Mouse (Mus musculus) kidney, postnatal 0 days (tissue): ENCODE measurements around the gene Gm7980. TPM values are rescaled to one million over a fixed set of nuclear protein-coding genes. Genes with fewer than 3 reads are reported as not detected.
"Not testable (repeated sequence)": the region's sequence is repeated elsewhere in the genome, so short reads cannot be mapped to it uniquely, and the experiment has no call there.

Experiments used
- ATAC-seq: fragments of 200-750 bp; cut with Nextera tagmentation; replicated peaks from 2 replicates; pipeline ENCODE4 v1.8.0; 2017; ENCODE audit warnings: low read depth, moderate number of reproducible peaks, moderate TSS enrichment, moderate library complexity; ENCODE audit not compliant: low FRiP score
- DNase-seq: peaks from one replicate; pipeline ENCODE4 v3.0.0-alpha.2; 2016; ENCODE audit warnings: low spot score
- H3K27ac ChIP-seq: fragments of 300-500 bp; sonication (generic); 2 replicates; pipeline ENCODE4 v1.5.1; 2014; ENCODE audit warnings: mild to moderate bottlenecking
- H3K27me3 ChIP-seq: fragments of 300-500 bp; sonication (generic); 2 replicates; pipeline ENCODE4 v1.6.1; 2014; ENCODE audit warnings: low read length, mixed read lengths; ENCODE audit not compliant: insufficient read depth
- H3K36me3 ChIP-seq: fragments of 300-500 bp; sonication (generic); 2 replicates; pipeline ENCODE4 v1.6.1; 2014; ENCODE audit warnings: low read length, mixed read lengths; ENCODE audit not compliant: insufficient read depth
- H3K4me1 ChIP-seq: fragments of 300-500 bp; sonication (generic); replicated peaks from 2 replicates; pipeline ENCODE4 v1.6.1; 2014; ENCODE audit warnings: antibody characterized with exemption, low read length, mixed read lengths; ENCODE audit not compliant: insufficient read depth
- H3K4me2 ChIP-seq: fragments of 300-500 bp; sonication (generic); 2 replicates; pipeline ENCODE4 v1.6.1; 2014; ENCODE audit warnings: mild to moderate bottlenecking, low read length, moderate library complexity, mixed read lengths
- H3K4me3 ChIP-seq: fragments of 300-500 bp; sonication (generic); replicated peaks from 2 replicates; pipeline ENCODE4 v1.5.1; 2014; ENCODE audit warnings: low read depth, low read length
- H3K9ac ChIP-seq: fragments of 300-500 bp; sonication (generic); 2 replicates; pipeline ENCODE4 v1.6.1; 2014; ENCODE audit warnings: low read depth, low read length
- H3K9me3 ChIP-seq: fragments of 300-500 bp; sonication (generic); replicated peaks from 2 replicates; pipeline ENCODE4 v1.6.1; 2016; ENCODE audit warnings: low read length, inconsistent platforms, mixed read lengths
- WGBS: fragments of 180-500 bp; shearing (Covaris S2); extraction: QIAGEN DNeasy Blood & Tissue Kit; methylation state at CpG from one replicate; pipeline ENCODE4 v1.1.7; 2014; 5-methylcytosine and 5-hydroxymethylcytosine counted together
- polyA plus RNA-seq: library from polyadenylated mRNA; unstranded; fragments of >200 nt; fragmentation: Nextera tagmentation; extraction: Ambion mirVana; gene quantifications from 2 replicates; pipeline ENCODE4 v1.2.1, GENCODE M21; 2015

The Gm7980 gene
- not detected in 2 replicates for polyA plus RNA-seq

DNA sequence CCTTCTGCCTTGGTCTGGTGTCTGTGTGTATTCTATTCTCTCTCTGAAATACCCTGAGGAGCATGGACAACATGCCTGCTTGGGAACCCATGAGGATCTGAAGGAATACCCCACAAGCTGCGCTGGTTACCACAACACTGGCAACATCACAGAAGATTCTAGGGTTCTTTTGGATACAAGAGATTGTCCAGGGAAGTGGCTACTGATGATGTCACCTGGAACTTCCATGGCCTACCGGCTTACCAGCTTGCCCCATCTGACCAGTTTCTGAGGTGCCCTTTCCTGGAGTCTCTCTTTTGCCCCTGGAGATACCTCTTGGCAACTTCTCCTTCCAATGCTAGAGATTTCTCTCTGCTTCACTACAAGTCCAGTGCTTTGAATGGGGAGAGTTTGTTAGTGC, at the start of gene Gm7980:
Gene Gm7980 (minus strand): TSS at position 101 of the 400 bp plus-strand sequence.
- not testable (repeated sequence) for H3K9me3 ChIP-seq, H3K27me3 ChIP-seq, DNase-seq, ATAC-seq, H3K4me3 ChIP-seq, H3K36me3 ChIP-seq, H3K4me1 ChIP-seq, H3K27ac ChIP-seq, H3K9ac ChIP-seq, H3K4me2 ChIP-seq
- no CpG with 5 or more reads among the region's 2 CpGs for WGBS

DNA sequence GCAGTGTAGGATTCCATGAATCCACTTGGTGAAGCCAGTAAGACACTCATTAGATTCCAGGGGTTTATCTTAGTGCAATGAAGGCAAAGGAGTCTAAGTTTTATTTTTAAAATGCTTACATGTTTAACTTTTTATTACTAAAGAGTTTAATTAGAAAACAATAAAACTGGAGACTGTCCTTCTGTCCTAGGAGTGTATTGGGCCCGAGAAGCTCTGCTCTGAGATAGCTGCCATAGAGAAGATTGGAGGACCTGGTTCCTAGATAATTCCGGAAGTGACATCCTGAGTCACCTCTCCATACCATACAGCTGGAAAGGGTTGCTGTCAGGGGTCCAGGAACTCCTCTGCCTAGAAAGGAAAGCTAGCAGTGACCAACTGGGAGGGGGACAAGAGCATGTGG, 36.6 kb upstream of the Gm7980 start, which contains the start of gene 1700024B05Rik:
Gene 1700024B05Rik (plus strand): TSS at position 301 of the 400 bp plus-strand sequence.
- not testable (repeated sequence) for ATAC-seq
- WGBS: 85% methylated on average over 1 of the region's 2 CpGs

DNA sequence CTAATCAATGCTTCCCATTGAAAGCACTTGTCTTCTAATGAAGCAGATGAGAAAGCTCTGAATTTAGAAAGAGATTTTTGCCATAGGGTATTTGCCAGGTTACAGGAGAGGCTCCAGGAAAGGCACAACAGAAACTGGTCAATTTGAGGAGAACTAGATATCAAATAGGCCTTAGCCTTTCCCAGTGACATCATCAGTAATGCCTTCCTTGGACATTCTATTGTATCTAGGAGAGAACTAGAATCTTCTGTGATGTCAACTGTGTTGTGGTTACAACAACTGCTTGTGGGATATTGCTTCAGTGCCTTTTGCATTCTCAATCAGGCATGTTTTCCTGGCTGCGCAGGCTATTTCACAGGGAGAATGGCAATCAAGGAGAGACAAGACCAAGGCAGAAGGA, 17.6 kb upstream of the Gm7980 start, which contains the start of gene 1700049E17Rik1:
Gene 1700049E17Rik1 (plus strand): TSS at position 301 of the 400 bp plus-strand sequence.
- not testable (repeated sequence) for H3K27me3 ChIP-seq, H3K4me2 ChIP-seq, H3K4me1 ChIP-seq, H3K4me3 ChIP-seq, H3K9ac ChIP-seq, ATAC-seq, DNase-seq, H3K9me3 ChIP-seq, H3K27ac ChIP-seq, H3K36me3 ChIP-seq
- no CpG with 5 or more reads among the region's 1 CpGs for WGBS

More for the DNA sequence above, 36.6 kb upstream of the Gm7980 start, which contains the start of gene 1700024B05Rik:
- H3K36me3 ChIP-seq, H3K4me3 ChIP-seq, H3K9ac ChIP-seq, H3K27ac ChIP-seq, H3K9me3 ChIP-seq, H3K4me1 ChIP-seq, DNase-seq, H3K27me3 ChIP-seq, H3K4me2 ChIP-seq: not testable (repeated sequence)

Other genes with a start within 250 kb of the Gm7980 start
- gene Gm8068, start 205.4 kb downstream of the Gm7980 start, polyA plus RNA-seq: not detected in 2 replicates
- gene Gm7929, start 156.7 kb downstream of the Gm7980 start, polyA plus RNA-seq: not detected in 2 replicates
- gene Gm47189, start 134.8 kb downstream of the Gm7980 start, polyA plus RNA-seq: not detected in 2 replicates
- not detected in 2 replicates for gene 1700049E17Rik1, start 17.7 kb upstream of the Gm7980 start, polyA plus RNA-seq
- gene 1700024B05Rik, start 36.7 kb upstream of the Gm7980 start, polyA plus RNA-seq: not detected in 2 replicates
- gene Gm6401, start 60.6 kb upstream of the Gm7980 start, polyA plus RNA-seq: not detected in 2 replicates
- gene Gm3543, start 76.0 kb upstream of the Gm7980 start, polyA plus RNA-seq: not detected in 2 replicates
- gene Gm7951, start 210.1 kb upstream of the Gm7980 start, polyA plus RNA-seq: not detected in 2 replicates